Mouse (Mus musculus) embryonic facial prominence, embryonic 13.5 days (tissue): ENCODE measurements around the gene Sarnp. TPM values are rescaled to one million over a fixed set of nuclear protein-coding genes. Genes with fewer than 3 reads are reported as not detected.

ENCODE experiments used
- ATAC-seq: fragments of 200-750 bp; cut with Nextera tagmentation; 2 replicates; pipeline ENCODE4 v1.8.0; 2017; ENCODE audit warnings: low read depth; ENCODE audit not compliant: insufficient number of reproducible peaks, insufficient read depth, low FRiP score, low TSS enrichment
- H3K27ac ChIP-seq: fragments of 300-500 bp; sonication (generic); 2 replicates; pipeline ENCODE4 v1.5.1; 2015; ENCODE audit warnings: moderate library complexity, mild to moderate bottlenecking, inconsistent platforms
- H3K27me3 ChIP-seq: fragments of 300-500 bp; sonication (generic); 2 replicates; pipeline ENCODE4 v1.6.1; 2015; ENCODE audit warnings: mild to moderate bottlenecking, inconsistent platforms
- H3K36me3 ChIP-seq: fragments of 300-500 bp; sonication (generic); 2 replicates; pipeline ENCODE4 v1.6.1; 2015; ENCODE audit warnings: mild to moderate bottlenecking, inconsistent platforms
- H3K4me1 ChIP-seq: fragments of 300-500 bp; sonication (generic); 2 replicates; pipeline ENCODE4 v1.6.1; 2015; ENCODE audit warnings: inconsistent platforms
- H3K4me2 ChIP-seq: fragments of 300-500 bp; sonication (generic); 2 replicates; pipeline ENCODE4 v1.6.1; 2015; ENCODE audit warnings: moderate library complexity, mild to moderate bottlenecking, inconsistent platforms
- H3K4me3 ChIP-seq: fragments of 300-500 bp; sonication (generic); 2 replicates; pipeline ENCODE4 v1.5.1; 2015; ENCODE audit warnings: mild to moderate bottlenecking, inconsistent platforms
- H3K9ac ChIP-seq: fragments of 300-500 bp; sonication (generic); 2 replicates; pipeline ENCODE4 v1.6.1; 2015; ENCODE audit warnings: mild to moderate bottlenecking, inconsistent platforms
- H3K9me3 ChIP-seq: fragments of 300-500 bp; sonication (generic); 2 replicates; pipeline ENCODE4 v1.6.1; 2016; ENCODE audit warnings: inconsistent platforms
- WGBS: fragments of 180-500 bp; shearing (Covaris S2); methylation state at CpG from one replicate; pipeline ENCODE4 v1.1.7; 2015; ENCODE audit warnings: mixed read lengths; 5-methylcytosine and 5-hydroxymethylcytosine counted together
- polyA plus RNA-seq: library from polyadenylated mRNA; unstranded; fragments of >200 nt; fragmentation: Nextera tagmentation; extraction: Ambion mirVana; gene quantifications from 2 replicates; pipeline ENCODE4 v1.2.1, GENCODE M21; 2015

Sarnp gene
- polyA plus RNA-seq, 1 experiment from 2014 or later: 252 TPM

DNA sequence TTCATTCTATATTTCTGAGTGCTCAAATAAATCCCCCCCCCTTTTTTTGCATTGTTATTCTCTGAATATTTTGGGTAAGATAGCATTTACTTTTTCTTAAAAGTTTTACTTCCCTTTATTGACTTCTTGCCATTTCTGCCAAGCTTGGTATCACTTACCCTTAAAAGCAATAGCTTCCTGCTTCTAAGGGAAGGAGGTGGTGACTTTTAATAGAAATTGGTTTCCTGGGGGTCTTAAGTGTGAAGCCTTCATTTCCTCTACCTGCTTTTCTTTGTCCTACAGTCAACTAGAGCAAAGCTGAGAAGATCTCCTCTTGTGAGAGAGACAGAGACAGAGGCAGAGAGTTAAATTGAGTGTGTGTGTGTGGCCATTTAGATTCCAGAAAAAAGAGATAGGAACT, 44.0 kb downstream of the Sarnp start:
- Histone ChIP-seq H3K4me2 (no peak overlapping the region), H3K9ac (no peak overlapping the region), H3K36me3 (peaks cover 55% of the 10 kb centered on the region), H3K4me1 (no peaks in the 10 kb centered on the region), H3K9me3 (no peaks in the 10 kb centered on the region), H3K27me3 (no peaks in the 10 kb centered on the region), H3K4me3 (no peak overlapping the region), H3K27ac (no peak overlapping the region)
- ATAC-seq: no peak

DNA sequence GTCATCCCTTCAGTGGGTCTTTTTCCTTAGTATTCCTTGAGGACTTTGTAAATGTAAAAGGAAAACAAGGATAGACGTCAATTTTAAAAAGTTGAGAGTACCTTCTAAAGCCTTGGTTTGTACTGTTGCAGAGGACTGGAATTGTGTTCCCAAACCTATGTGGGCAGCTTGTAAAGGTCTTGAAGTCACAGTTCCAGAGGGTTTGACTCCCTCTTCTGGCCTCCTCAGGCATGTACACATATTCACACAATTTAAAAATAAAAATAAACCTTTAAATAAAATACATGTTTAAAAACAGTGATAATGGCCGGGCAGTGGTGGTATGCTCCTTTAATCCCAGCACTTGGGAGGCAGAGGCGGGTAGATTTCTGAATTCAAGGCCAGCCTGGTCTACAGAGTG, 48.9 kb downstream of the Sarnp start:
- H3K4me1 ChIP-seq: no peaks in the 10 kb centered on the region
- no peaks in the 10 kb centered on the region for H3K27me3 ChIP-seq
- no peak for ATAC-seq
- H3K9me3 ChIP-seq: no peaks in the 10 kb centered on the region
- H3K36me3 ChIP-seq: peaks cover 50% of the 10 kb centered on the region
- H3K27ac ChIP-seq: no peak overlapping the region
- no peak overlapping the region for H3K9ac ChIP-seq
- WGBS: 89% methylated on average over 3 of the region's 3 CpGs
- H3K4me2 ChIP-seq: no peak overlapping the region
- no peak overlapping the region for H3K4me3 ChIP-seq

DNA sequence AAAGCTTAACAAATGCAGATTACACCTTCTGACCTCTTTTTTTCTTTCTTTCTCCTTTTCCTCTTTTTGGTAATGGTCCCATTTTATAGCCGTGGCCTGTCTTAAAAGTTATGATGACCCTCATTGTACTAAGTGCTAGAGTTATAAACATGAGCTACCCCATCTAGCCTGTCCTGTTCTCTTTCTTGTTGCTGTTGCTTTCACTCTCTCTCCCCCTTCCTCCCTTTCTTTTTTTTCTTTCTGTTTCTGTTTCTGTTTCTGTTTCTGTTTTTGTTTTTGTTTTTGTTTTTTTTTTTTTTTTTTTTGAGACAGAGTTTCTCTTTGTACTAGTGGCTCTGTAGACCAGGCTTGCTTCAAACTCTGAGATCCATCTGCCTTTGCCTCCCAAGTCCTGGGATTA, 49.4 kb downstream of the Sarnp start:
- ATAC-seq: no peak
- Histone ChIP-seq H3K4me2 (no peak overlapping the region), H3K27me3 (no peaks in the 10 kb centered on the region), H3K4me3 (no peak overlapping the region), H3K36me3 (peaks cover 54% of the 10 kb centered on the region), H3K9me3 (no peaks in the 10 kb centered on the region), H3K9ac (no peak overlapping the region), H3K27ac (no peak overlapping the region), H3K4me1 (no peaks in the 10 kb centered on the region)
- 90% methylated on average over 1 of the region's 1 CpGs for WGBS

DNA sequence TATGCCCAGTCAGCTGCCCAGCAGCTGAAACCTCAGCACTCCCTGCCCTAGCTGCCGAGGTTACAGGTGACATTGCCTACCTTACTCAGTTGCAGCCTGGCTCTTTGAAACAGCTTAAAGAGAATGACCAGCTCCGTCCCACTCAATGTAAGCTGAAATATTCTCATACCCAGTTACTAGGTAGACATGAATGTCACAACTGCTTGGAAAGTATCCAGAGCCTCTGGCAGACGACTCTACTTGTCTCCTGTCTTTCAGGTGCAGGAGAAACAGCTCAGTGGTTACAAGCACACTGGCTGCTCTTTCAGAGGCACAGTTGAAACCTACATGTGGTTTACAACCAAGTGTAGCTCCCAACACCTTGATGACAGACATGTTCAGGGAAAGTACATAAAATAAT, 53.2 kb downstream of the Sarnp start:
- Histone ChIP-seq H3K36me3 (peaks cover 70% of the 10 kb centered on the region), H3K4me2 (no peak overlapping the region), H3K4me1 (no peaks in the 10 kb centered on the region), H3K4me3 (no peak overlapping the region), H3K9ac (no peak overlapping the region), H3K9me3 (no peaks in the 10 kb centered on the region), H3K27me3 (no peaks in the 10 kb centered on the region), H3K27ac (no peak overlapping the region)
- no peak for ATAC-seq
- WGBS: 86% methylated on average over 3 of the region's 3 CpGs

DNA sequence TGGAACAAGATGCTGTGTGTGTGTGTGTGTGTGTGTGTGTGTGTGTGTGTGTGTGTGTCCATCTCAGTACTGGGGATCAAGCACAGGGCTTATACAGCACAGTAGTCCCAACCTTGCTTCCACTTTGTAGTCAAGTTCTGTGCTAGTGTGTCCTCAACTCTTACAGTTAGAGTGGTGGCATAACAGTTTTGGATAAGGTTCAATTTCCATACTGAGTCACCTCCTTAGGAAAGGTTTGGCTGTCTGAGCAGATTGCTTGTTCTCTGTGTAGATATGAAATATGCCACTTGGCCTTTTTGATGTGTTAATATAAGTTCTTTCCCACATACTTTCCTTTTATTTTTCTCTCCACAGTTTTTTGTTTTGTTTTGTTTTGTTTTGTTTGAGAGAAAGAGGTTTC, 61.2 kb downstream of the Sarnp start:
- Histone ChIP-seq H3K27ac (no peak overlapping the region), H3K4me3 (no peak overlapping the region), H3K27me3 (no peaks in the 10 kb centered on the region), H3K4me1 (no peaks in the 10 kb centered on the region), H3K9me3 (no peaks in the 10 kb centered on the region), H3K36me3 (peaks cover 64% of the 10 kb centered on the region), H3K4me2 (no peak overlapping the region), H3K9ac (no peak overlapping the region)
- ATAC-seq: no peak

DNA sequence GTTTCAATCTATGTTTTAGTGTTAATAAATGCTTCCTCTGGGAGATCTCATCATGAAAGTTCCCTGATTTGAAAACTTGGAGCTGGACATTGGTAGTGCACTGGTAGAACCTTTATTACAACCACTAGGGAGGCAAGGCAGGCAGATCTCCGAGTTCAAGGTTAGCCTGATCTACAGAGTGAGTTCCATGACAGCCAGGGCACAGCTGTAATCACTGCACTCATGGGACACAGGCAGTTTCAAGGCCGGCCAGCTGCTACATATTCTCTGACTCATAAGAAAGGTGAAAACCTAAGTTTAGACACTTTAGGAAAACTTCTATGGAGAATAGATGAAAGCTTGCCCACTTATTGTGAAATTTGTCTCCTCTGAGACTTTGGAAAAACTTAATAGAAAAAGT, 61.7 kb downstream of the Sarnp start:
- ATAC-seq: no peak
- H3K4me2 ChIP-seq: no peak overlapping the region
- peaks cover 59% of the 10 kb centered on the region for H3K36me3 ChIP-seq
- no peaks in the 10 kb centered on the region for H3K9me3 ChIP-seq
- no peaks in the 10 kb centered on the region for H3K27me3 ChIP-seq
- H3K4me1 ChIP-seq: no peaks in the 10 kb centered on the region
- 79% methylated on average over 2 of the region's 2 CpGs for whole genome bisulfite sequencing
- H3K9ac ChIP-seq: no peak overlapping the region
- H3K27ac ChIP-seq: no peak overlapping the region
- no peak overlapping the region for H3K4me3 ChIP-seq

DNA sequence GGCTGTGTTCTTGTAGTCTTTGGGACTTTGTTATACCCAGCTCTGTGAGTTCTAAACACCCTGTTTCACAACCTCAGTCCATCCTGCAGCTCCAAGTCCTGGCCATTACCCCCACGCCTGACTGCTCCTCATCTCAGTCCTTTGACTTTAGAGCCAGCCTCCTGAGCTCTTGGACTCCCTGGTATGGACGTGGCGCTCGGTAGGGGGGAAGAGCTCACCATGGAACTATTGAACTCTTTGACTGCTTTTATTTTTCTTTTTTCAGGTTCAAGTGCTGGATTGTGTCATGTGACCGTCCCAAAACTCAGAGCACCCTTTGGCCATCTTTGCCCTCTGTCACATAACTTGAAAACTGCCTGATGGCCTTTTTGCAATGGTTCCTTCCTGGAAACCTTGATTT, 64.9 kb downstream of the Sarnp start:
- Histone ChIP-seq H3K27me3 (no peaks in the 10 kb centered on the region), H3K4me1 (peaks cover 3% of the 10 kb centered on the region; the same call in 1 of the 2 replicates), H3K4me2 (no peak overlapping the region), H3K9me3 (no peaks in the 10 kb centered on the region), H3K36me3 (peaks cover 60% of the 10 kb centered on the region), H3K4me3 (no peak overlapping the region), H3K27ac (no peak overlapping the region), H3K9ac (no peak overlapping the region)
- WGBS: 89% methylated on average over 5 of the region's 5 CpGs
- no peak for ATAC-seq

DNA sequence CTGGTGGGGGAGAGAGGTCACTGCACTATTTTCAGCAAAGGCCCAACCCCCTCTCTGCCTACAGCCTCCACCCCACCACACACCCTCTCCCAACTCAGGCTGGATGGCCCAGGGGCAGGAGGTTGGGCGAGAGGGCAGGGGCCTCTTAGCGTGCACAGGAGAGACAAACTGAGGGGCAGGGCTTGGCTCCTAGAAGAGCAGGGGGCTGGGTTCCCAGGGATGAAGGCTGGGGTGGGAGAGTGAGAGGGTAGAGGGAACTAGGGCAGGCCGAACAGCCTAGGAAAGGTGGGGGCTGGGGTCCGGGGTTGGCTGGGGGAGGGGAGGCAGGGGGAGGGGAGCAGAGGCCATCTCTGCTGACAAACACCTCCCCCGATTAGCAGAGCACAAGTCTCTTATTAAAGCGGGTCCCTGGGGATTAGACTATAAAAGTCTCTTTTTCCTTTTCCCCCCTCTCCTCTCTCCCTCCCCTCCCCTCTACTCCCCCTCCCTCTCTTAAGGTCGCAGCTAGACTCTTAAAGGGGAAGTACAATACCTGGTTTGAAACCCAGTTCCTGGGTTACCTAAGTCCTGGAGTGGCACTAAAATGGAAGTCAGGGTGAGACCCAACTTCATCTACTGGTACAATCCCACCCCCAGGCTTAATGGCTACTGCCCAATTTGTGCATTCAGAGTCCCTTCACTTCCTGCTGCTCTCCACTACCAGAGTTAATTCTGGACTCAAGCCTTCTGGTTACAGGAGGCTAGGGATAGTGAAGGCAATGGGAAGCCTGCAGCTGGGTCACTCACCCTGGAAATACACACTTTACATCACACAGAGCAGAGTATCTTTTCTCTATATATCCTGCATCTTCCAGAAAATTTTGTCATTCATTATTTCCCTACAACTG, 72.1 kb downstream of the Sarnp start:
- peak overlapping the region; percentile 86 for H3K9ac ChIP-seq
- H3K4me1 ChIP-seq: peaks cover 36% of the 10 kb centered on the region
- H3K27ac ChIP-seq: peak overlapping the region; percentile 84
- 1% methylated on average over 7 of the region's 7 CpGs for WGBS
- ATAC-seq: 0 out of 2 replicates have a peak, but pooled peaks have one; percentile 8
- H3K27me3 ChIP-seq: no peaks in the 10 kb centered on the region
- peak overlapping the region; percentile 77 for H3K4me2 ChIP-seq
- peaks cover 34% of the 10 kb centered on the region for H3K36me3 ChIP-seq
- no peaks in the 10 kb centered on the region for H3K9me3 ChIP-seq
- peak overlapping the region; percentile 80 for H3K4me3 ChIP-seq

DNA sequence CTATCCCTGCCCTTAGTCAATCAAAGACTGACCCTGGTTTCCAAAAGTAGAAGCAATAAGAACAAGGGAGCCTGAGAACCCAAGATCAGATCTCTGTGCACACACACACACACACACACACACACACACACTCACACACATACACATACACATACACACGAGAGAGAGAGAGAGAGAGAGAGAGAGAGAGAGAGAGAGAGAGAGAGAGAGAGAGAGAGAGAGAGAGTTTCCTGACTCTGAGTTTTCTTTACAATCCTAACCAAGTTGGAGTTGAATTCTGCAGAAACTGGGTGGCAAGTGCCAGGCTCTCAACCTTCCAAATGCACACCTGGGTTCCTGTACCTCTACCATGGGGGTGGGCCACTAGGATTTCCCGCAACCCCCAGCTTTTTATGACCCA, 72.7 kb downstream of the Sarnp start:
- Histone ChIP-seq H3K36me3 (peaks cover 29% of the 10 kb centered on the region), H3K27ac (peak overlapping the region; percentile 93), H3K4me3 (peak overlapping the region; percentile 80), H3K4me1 (peaks cover 36% of the 10 kb centered on the region), H3K27me3 (no peaks in the 10 kb centered on the region), H3K4me2 (peak overlapping the region; percentile 77), H3K9me3 (no peaks in the 10 kb centered on the region), H3K9ac (peak overlapping the region; percentile 86)
- no peak for ATAC-seq
- WGBS: 13% methylated on average over 1 of the region's 2 CpGs

DNA sequence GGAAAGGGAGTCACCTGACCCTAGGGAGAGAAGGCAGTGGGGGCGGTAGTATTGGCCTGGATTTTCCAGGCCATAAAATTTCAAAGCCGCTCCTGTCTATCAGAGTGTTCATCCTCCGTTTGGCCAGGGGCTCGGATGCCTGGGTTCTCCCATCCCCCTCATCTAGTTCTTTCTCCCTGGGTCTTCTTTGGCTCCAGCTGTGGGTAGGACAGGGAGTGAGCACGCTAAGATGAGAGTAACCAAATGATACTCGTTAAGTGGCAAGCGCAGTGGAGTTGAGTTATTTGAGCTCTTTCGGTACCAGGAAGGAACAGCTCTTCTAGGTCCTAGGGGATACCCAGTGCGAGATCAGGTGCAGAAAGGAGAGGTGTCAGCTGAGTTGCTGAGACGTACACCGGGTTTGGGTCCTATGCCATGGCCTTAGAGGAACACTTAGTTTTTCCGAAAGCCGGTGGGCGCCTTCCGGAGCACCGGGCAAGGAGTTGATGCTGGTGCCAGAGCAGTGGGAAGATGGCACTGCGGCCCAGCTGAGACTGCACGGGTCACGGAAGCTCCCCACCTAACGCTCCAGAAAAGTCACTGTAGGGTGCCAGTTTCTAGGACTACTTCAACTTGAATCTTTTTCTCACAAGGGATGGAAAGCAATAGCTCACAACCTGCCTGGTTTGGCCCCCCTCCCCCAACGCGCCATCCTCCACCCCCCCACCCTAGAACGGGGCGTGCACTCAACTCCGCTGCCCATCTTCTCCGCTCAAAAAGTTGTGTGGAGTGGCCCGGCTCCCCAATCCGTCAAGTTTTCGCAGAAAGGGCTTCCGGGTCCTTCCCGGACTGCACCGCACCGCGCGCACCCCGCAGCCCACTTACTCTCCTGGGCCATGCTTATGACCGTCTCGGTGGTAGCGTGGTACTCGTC, 73.5 kb downstream of the Sarnp start:
- WGBS: under 1% methylated on average over 40 of the region's 40 CpGs
- Histone ChIP-seq H3K36me3 (peaks cover 21% of the 10 kb centered on the region), H3K4me1 (peaks cover 37% of the 10 kb centered on the region), H3K4me2 (peak overlapping the region; percentile 77), H3K27ac (peak overlapping the region; percentile 93), H3K4me3 (peak overlapping the region; percentile 80), H3K9me3 (no peaks in the 10 kb centered on the region), H3K27me3 (peaks cover 1% of the 10 kb centered on the region; the same call in 1 of the 2 replicates), H3K9ac (peak overlapping the region; percentile 86)
- no peak; the same call in 1 of the 2 replicates for ATAC-seq

DNA sequence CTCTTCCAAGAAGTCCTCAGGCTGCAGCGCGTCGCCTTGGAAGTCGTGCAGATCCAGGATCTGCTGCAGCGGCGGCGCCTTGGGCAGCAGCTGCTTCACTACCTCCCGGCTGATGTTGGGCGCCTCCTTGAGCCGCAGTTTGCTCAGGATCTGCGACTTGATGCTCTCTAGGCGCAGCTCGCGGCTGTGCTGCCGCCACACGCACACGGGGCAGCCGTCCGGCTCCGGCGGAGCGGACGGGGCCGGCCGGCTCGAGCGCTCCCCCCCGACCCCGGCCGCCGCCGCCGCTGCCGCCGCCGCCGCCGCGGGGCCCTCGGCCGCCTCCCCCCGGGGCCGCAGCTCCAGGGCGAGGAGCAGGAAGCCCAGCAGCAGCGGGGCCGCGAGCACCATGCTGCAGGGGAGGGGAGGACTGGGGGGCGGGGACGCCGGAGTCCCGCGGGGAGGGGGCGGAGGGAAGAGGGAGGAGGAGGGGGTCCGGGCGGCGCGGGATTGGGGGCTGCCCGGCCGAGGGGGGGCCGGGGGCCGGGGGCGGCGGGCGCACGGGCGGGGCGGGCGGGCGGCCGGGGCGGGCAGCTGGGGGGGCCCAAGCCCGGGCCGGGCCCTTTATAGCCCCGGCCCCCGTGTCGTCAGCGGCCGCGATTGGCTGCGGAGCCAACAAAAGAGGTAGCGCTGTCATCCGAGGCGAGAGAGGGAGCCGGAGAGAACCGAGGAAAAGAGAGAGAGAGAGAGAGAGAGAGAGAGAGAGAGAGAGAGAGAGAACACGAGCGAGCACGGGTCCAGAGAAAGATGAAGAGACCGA, 74.4 kb downstream of the Sarnp start, which contains the start of gene Gdf11:
Gene Gdf11, minus strand, starts transcription at position 423 of the 799 bp plus-strand sequence.
- Histone ChIP-seq H3K4me3 (peak within 1 kb of the TSS; percentile 80), H3K9ac (peak within 1 kb of the TSS; percentile 86), H3K4me1 (peaks cover 45% of the 10 kb centered on the region), H3K27me3 (peaks cover 10% of the 10 kb centered on the region), H3K4me2 (peak within 1 kb of the TSS; percentile 77), H3K27ac (peak within 1 kb of the TSS; percentile 93), H3K9me3 (no peaks in the 10 kb centered on the region), H3K36me3 (peaks cover 12% of the 10 kb centered on the region)
- peak; percentile 83 for ATAC-seq
- under 1% methylated on average over 45 of the region's 89 CpGs for WGBS
